Mouse (Mus musculus) 416B (cell line): ENCODE data around the gene Fbxl12.
"Not testable (repeated sequence)": the region's sequence is repeated elsewhere in the genome, so short reads cannot be mapped to it uniquely, and the experiment has no call there.

ENCODE experiments used
- DNase-seq: peaks from one replicate; pipeline ENCODE4 v3.0.0; 2011; ENCODE audit warnings: low read depth

Fbxl12 gene

DNA sequence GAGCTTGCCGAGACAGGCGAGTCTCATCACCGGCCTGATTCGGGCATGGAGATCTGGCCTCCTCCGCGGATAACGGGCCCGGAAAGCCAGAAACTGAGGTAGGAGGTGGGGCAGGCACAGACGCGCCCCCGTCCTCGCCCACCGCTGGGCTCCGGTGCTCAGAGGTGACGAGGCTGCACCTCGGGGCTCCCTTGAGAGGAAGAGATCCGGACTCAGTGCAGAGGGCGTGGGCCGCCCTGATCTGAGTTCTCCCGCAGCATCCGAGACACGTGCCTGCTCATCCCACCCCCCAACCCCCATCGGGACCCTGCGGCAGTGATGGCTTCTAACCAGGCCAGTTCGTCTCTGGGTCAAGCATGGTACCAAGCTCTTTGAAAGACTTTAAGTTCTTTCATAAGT, 7.7 kb upstream of the Fbxl12 start:
- peak; percentile 23 for DNase-seq

DNA sequence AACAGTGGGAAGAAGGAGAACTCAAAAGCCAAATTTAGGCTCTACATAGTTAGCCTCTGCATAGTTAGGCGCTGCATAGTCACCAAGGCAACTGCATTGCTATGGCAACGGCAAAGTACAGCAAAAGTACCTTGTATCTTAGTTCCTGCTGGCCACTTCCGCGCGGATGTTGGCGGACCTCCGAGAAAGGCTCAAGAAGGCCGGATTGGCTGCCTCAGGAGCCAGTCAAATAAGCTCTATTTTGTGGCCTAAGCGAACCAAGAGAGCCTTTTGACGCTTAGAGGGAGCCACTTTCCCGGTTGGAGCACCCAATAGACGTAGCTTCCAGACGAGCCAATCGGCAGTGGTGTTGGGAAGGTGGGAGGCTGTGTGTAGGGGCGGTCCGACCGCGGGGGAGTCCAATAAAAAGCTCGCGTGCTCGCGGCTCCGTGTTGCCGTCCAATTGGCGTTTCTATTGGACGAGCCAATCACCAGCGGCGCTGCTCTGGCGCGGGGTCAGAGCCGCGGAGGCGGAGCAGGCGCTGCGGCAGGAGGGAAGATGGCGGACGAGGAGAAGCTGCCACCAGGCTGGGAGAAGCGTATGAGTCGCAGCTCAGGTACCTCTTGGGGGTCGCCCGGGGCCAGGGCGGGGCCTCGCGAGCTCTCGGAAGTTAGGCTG, 7.2 kb upstream of the Fbxl12 start, which contains the start of gene Pin1:
Pin1 (plus strand) TSS at position 494 of the 658 bp plus-strand sequence.
- DNase-seq: peak; percentile 100

DNA sequence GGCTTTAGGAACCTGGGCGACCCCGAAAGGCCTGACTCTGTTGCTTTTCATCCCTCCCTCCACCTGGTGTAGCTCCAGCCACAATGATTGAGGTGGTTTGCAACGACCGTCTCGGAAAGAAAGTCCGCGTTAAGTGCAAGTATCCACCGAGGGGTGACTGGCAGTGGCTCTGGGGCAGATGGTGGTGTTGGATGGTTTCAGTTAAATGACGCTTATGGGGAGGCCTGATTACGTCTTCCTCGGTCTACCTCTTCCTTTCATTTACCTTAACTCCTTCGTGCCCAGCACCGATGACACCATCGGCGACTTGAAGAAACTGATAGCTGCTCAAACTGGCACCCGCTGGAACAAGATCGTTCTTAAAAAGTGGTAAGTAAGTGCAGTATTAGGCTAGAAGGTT, 554 bp upstream of the Fbxl12 start:
- DNase-seq: peak; percentile 72

DNA sequence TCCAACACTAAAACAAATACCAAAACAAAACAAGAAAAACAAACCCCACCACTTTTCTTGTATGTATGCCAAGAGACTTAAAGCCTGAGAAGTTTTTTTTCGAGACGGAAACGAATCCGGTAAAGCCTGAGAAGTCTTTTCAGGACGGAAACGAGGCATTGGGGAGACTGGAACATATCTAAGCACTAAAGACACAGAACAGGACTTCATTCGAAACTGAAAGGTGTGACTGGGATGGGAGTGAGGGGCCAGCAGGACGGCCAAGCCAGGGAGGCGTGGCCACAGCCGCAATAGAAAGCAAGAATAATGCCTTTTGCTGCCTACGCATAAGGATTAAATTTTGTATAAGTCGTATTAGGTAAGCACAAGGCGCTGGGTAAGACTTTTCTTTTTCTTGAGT, 786 bp downstream of the Fbxl12 start:
- DNase-seq: peak; percentile 28

DNA sequence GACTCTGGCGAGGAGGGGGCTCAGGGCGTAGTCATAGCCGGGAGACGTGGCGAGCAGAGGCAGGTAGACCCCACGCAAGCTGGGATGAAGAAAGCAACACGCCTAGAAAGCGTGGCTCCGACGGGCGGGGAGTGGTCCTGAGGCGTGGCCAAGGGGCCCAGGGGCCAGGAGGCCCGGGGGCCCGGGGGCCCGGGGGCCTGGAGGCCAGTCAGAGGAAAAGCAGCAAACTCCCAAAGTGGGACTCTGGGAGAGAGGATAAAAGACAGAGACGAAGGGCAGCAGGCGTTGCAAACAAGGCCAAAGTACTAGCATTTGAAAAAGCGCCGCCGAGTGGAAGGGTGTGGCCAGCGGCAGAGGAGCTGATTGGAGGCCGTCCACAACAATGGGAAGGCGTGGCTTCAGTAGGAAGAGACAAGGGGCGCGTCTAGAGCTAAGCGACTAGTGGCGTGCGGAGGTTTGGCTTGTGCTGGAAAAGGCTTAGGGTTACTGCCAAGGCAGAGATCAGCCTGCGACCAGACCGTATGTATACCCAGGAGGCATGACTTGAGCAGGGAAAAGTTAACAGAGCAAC, 1.6 kb downstream of the Fbxl12 start:
- peak; percentile 95 for DNase-seq

DNA sequence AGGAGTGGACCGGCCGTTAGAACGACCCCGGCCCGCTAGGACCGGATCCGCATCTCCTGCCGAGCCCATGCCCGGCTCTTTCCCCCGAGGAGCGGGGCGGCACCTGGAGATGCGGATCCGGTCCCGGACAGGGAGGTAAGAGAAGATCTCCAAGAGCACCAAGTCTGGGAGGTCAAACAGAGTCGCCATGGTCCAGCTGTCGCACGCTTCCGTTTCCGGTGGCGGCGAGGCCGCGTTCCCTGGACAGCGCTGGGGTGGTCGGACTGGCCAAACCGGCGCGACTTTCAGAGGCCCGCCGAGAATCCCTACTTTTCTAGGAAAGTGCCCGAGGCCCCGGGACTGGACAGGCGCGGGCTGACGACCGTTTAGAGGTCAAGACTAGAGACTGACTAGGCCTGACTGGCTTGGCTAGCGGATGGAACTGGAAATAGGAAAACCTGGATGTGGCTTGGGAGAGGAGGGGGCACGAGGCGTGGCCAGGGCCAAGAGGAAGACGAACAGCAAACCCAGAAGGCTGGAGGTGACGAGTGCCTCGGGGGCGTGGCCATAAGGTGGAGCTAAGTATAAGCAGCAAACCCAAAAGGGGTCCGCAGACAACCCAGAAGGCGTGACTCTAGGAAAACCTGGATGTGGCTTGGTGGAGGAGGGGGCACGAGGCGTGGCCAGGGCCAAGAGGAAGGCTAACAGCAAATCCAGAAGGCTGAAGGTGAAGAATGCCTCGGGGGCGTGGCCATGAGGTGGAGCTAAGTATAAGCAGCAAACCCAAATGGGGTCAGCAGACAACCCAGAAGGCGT, 2.3 kb downstream of the Fbxl12 start, which contains the start of gene Ubl5:
Ubl5 (plus strand) TSS at position 778 of the 795 bp plus-strand sequence.
- peak; percentile 99 for DNase-seq

DNA sequence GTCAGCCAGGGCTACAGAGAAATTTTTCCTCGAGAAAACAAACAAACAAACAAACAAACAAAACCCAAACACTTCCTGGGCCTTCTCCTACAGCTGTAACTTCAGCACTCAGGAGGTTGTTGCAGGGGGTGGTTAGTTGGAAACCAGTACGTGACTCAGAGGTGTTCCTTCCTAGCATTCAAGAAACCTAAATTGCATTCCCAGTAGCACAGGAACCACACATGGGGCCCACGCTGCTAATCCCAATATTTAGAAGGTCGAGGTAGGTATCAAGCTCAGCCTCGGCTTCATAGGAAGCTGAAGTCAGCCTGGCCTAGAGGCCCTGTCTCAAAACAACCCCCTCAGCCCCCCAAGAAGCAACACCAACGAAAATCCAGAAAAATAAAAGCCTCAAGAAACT, 3.1 kb downstream of the Fbxl12 start:
- peak; percentile 36 for DNase-seq

DNA sequence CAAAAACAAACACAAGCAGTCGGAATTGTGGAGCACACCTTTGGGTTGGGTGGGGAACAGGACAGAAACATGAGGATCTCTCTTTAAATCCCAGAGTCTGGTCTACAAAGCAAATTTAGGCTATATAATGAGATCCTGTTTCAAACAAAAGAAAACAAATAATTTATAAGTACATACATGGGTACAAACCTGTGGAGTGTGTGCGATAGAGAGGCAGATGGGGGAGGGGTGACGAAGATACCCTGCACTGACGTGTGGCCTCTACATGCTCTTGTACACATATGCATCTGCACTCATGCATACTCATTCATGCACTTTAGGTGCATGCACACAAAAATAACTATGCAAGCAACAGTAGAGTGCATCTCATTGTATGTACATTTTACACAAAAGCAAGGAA, 5.1 kb downstream of the Fbxl12 start:
- DNase-seq: no peak

DNA sequence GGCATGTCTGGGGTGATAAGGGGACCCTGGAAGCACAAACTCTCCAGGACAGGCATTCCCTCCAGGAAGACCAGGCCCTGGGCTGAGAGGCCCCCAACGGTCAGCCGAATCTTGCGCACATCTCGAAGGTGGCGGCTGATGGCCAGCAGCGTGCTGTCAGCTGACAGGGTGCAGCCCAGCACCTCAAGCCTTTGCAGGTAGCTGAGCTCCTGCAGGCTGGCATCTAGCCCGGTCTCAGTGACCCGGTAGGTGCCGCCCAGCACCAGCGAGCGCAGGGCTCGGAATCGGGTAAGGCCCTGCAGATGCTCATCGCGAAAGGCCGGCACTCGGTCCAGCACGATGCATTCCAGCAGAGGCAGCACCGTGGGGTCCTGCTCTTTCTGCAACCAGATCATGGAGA, 6.0 kb downstream of the Fbxl12 start:
- no peak for DNase-seq

DNA sequence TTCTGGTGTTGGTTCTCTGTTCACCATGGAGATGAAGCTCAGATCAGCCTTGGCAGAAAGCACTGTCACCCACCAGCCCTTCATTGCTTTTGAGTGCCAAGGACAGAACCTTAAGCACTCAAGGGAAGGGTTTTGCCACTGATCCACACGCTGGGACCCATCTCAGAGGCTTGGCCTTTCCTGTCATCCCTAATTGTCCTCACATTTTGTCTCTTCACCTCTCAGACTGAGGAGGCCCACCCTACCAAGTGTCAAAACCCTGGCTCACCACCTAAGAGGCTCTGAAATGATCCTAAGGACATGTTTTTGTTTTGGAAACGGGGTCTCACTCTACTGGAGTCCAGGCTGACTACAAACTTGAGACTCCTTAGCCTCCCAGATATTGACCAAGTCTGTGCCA, 7.8 kb downstream of the Fbxl12 start:
- no peak for DNase-seq

DNA sequence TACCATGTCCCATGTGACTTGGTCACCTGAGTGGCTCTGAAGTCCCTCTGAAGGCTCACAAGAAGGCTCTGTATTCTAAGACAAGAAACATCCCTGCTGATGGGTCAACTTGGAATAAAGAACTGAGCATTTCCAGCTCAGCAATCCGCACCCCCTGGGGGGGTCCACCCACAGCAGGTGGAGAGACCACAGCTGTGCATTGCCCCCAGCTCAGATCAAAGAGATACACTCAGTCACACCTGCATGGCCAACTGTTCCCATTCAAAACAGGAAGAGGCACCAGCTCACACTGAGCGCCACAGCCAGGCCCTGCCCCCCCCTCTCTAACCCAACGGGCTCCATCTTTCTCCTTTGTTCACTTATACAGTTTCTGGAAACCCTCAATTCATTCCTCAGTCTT, 8.3 kb downstream of the Fbxl12 start:
- no peak for DNase-seq

DNA sequence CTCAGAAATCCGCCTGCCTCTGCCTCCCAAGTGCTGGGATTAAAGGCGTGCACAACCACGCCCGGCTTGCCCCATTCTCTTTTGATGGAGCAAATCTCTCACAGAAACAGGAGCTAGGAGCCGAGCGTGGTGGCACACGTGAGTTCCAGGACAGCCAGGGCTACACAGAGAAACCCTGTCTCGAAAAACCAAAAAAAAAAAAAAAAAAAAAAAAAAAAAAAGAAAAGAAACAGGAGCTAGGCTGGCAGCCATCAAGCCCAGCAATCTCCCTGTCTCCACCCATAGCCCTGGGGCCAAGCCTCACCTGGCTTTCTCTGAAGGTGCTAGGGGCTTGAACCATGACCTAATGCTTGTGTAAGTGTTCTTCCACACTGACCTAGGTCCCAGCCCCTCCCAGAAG, 8.9 kb downstream of the Fbxl12 start:
- not testable (repeated sequence) for DNase-seq

DNA sequence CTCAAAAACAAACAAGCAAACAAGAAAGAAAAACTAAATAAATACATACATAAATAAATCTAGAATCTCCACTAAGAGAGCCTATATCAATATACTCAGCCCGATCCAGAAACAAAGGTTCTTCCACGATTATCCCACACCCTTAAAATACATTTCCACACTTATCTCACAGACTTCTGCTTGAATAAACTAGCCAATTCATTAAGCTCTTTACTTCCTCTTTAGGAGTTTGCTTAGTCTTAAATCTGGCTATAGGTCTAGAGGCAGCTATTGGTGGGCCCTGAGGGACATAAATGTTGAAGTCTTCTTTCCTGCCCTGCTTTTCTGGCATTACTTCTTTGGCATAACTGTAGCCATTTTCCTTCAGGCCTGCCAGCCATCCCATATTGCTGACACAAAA, 13.2 kb downstream of the Fbxl12 start:
- no peak for DNase-seq

DNA sequence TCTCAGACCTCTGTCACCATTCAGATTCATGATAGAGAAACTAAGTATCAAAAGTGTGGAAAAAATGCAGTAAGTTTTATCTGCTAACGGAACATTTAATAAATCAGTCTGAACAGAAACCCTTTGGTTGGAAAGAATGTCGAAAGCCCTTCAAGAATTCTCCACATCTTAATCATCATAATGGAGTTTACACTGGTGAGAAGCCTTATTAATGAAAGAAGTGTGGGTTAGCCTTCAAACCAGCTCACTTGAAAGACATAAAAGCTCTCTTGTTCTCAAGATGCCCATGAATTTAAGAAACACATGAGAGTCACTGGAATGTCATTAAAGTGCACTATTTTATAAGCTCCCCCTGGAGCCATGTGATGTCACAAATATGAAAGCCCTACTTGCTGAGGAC, 27.9 kb downstream of the Fbxl12 start:
- DNase-seq: no peak

DNA sequence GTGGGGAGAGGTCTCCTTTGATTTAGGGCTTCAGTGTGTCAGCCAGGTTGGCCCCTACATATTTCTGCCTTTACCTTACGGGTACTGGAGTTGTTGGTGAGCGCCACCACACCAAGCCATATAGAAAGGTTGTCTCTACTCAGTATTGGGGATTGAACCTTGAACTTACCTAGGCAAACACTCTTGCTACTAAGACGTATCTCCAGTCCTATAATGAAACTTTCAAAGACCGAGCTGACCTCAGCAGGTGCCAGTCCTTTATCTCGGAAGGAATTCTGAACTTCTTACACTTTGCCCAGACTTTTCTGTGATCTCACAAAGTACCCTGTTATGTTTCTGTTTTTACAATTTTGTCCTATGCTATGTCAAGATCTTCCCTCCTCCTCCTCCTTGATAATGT, 32.6 kb downstream of the Fbxl12 start:
- no peak for DNase-seq

DNA sequence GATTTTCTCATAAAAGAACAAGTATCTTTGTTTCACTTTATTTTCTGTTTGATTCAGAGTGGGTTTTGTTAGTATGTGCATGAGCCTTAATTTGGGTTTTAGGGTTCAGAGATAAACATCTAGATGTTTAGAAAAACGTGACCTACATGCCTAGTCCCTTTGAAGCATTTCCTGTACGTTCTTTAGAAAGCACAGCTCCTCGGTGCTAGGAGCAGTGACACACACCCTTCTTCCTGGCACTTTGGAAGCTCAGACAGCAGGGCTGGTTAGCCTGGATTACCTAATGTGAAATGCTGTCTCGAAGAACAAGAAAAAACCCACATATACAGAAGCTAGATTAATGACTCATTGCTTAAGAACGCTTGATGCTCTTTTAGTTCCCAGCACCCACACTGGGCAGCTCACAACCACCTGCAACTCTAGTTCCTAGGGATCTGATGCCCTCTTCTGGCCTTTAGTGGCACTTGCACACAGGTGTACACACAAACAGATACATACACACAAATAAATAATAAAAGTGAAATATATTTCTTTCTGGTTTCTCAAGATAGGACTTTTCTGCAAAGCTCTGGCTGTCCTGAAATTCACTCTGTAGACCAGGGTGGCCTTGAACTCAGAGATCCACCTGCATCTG, 34.6 kb downstream of the Fbxl12 start:
- DNase-seq: peak; percentile 8

DNA sequence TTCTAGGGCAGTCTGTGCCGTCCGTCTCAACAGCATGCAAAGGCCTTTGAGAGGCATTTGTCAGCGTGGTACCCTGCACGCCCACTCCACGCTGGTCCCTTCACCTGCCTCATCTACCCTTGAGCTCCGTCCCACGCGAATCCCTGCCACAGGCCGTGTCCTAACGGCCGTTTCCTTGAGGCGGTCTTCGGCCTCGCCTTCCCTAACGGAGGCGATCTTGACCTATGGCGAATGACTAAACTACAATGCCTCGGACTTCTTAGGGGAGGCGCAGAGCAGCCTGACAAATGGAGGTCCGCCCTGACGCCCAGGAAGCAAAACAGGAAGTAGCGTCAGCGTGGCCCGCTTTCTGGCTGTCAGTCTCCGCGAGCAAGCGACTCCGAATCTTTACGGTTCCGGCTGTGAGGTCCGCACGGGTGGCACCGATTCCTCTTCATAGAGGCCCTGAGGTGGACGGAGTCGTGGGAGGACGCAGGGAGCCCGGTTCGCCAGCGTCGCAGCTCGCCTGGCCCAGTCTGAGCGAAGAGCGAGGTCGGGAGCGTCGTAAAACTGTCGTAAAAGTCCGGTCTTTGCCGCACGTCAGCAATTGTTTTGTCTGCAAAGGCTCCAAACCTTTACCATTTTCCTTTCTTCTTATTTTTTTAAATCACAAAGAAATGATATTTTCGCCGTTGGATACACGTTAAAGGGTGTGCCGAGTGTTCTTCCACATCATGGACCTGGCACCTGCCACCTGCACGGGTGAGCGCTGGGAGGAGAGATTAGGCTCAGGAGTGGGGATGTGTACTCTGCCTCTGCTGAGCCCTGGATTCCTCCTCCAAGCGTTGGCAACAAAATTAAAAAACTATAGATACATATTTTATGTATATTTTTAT, 37.2 kb downstream of the Fbxl12 start:
- peak; percentile 97 for DNase-seq

DNA sequence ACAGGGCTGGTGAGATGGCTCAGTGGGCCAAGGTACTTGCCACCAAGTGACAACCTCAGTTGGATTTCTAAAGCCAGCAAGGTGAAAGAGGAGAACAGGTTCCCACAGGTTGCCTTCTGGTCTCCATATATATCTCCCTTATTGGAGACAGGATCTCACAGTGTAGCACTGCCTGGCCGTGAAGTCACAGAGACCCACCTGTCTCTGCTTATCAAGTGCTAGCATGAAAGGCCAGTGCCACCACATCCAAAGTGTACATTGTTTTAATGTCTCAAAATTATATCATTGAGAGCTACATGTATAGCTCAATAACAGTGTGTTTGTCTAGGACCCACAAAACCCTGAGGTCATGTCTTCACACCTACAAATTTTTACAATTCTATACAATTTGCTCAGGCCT, 38.3 kb downstream of the Fbxl12 start:
- DNase-seq: peak; percentile 7

DNA sequence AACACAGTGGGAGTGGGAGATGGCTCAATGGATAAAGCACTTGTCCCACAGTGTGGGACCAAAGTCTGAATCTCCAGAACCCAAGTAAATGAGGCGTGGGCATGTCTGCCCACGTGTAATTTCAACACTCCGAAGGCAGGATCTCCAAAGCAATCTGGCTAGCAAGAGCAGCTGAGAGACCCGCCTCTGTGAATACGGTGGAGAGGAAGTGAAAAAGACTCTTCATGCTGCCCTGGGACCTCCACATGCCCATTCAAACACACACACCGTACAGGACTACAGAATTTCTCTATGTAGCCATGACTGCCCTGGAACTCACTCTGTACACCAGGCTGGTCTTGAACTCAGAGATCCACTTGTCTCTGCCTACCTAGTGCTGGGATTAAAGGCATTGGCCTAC, 43.3 kb downstream of the Fbxl12 start:
- DNase-seq: no peak

DNA sequence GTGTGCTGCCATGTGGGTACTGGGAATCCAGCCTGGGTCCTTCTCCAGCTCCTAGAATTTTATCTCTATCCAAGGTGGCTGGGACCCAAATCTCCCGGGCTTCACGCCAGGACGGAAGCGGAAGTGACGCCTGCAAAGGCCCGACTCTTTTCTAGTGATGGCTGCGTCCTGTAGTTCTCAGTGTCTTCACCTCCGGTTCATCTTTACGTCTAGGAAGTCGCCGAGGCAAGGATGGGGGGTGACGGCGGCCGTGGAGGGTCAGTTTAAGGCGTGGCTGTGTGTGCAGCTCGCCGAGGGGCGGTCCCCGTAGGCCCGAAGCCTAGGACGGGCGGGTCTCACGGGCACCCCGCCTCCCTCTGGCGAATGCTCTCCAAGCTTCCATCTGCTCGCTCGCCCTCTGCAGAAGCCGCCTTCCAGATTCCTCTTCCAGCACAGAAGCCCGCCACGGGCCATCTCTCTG, 63.4 kb downstream of the Fbxl12 start, which contains the start of gene Zfp846:
Zfp846 (plus strand) TSS at position 117 of the 460 bp plus-strand sequence.
- DNase-seq: peak; percentile 99

DNA sequence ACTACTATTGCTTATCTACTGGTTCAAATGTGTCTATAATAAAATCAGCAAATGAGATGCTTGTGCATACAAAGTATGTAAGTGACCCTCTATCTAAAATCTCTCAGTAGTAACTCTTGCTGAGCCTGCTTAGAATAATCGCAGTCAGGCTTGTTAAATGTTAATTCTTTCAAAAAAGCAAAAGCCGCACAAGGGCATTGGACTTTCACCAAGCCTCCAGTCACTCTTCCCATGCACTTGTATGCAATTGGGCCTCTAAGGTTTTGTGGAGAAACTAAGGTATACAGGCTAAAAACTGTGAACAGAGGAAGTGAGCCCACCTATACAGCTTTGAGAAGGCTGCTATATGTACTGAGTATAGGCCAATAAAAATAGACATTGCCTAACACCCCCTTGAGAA, 68.0 kb downstream of the Fbxl12 start:
- no peak for DNase-seq

DNA sequence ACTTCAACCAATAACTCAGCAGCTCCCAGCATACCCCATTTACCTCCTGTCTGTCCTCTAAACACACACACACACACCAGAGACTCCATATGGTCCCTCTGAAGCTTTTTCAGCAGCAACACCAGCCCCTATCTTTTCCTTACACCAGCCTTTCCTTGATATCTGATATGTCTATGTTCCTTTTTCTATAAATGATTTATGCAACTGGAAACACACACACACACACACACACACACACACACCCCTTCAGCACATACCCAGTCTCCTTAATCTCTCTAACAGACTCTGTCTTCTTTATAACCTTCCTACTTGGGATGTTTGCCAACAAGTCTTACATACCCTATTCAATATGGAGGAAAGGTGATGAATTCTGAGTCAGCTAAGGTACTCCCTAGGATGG, 73.5 kb downstream of the Fbxl12 start:
- no peak for DNase-seq
